Mouse (Mus musculus) hindbrain, embryonic 14.5 days (tissue): Measurements from ENCODE around the gene 2300002M23Rik. TPM values are rescaled to one million over a fixed set of nuclear protein-coding genes. Genes with fewer than 3 reads are reported as not detected.

Experiments used
- ATAC-seq: fragments of 200-750 bp; cut with Nextera tagmentation; 2 replicates; pipeline ENCODE4 v1.8.0; 2017; ENCODE audit warnings: moderate number of reproducible peaks, mild to moderate bottlenecking, moderate TSS enrichment, moderate library complexity; ENCODE audit not compliant: low FRiP score
- DNase-seq: peaks from one replicate; pipeline ENCODE4 v3.0.0-alpha.2; 2015; ENCODE audit warnings: low spot score
- H3K27ac ChIP-seq: fragments of 300-500 bp; sonication (generic); 2 replicates; pipeline ENCODE4 v1.5.1; 2014; ENCODE audit warnings: mild to moderate bottlenecking, moderate library complexity
- H3K27me3 ChIP-seq: fragments of 300-500 bp; sonication (generic); 2 replicates; pipeline ENCODE4 v1.6.1; 2014; ENCODE audit warnings: mild to moderate bottlenecking, low read length, mixed read lengths; ENCODE audit not compliant: control insufficient read depth, insufficient read depth
- H3K36me3 ChIP-seq: fragments of 300-500 bp; sonication (generic); replicated peaks from 2 replicates; pipeline ENCODE4 v1.6.1; 2014; ENCODE audit not compliant: control insufficient read depth, insufficient read depth
- H3K4me1 ChIP-seq: fragments of 300-500 bp; sonication (generic); replicated peaks from 2 replicates; pipeline ENCODE4 v1.6.1; 2014; ENCODE audit warnings: antibody characterized with exemption, low read length, mixed read lengths; ENCODE audit not compliant: control insufficient read depth, insufficient read depth
- H3K4me2 ChIP-seq: fragments of 300-500 bp; sonication (generic); replicated peaks from 2 replicates; pipeline ENCODE4 v1.6.1; 2014; ENCODE audit warnings: mild to moderate bottlenecking, moderate library complexity
- H3K4me3 ChIP-seq: fragments of 300-500 bp; sonication (generic); replicated peaks from 2 replicates; pipeline ENCODE4 v1.5.1; 2014; ENCODE audit warnings: mild to moderate bottlenecking, low read length
- H3K9ac ChIP-seq: fragments of 300-500 bp; sonication (generic); 2 replicates; pipeline ENCODE4 v1.6.1; 2014
- H3K9me3 ChIP-seq: fragments of 300-500 bp; sonication (generic); 2 replicates; pipeline ENCODE4 v1.6.1; 2016; ENCODE audit warnings: low read length; ENCODE audit not compliant: control insufficient read depth
- WGBS: fragments of 180-500 bp; shearing (Covaris S2); extraction: QIAGEN DNeasy Blood & Tissue Kit; methylation state at CpG from one replicate; pipeline ENCODE4 v1.1.7; 2014; 5-methylcytosine and 5-hydroxymethylcytosine counted together
- polyA plus RNA-seq: library from polyadenylated mRNA; unstranded; fragments of >200 nt; fragmentation: Nextera tagmentation; extraction: Ambion mirVana; gene quantifications from 2 replicates; pipeline ENCODE4 v1.2.1, GENCODE M21; 2014

Gene 2300002M23Rik
- polyA plus RNA-seq, 1 experiment from 2014 or later: not detected

- H3K9me3 ChIP-seq: no peaks in the 10 kb centered on the region
- H3K27ac ChIP-seq: 0 out of 2 replicates have a peak overlapping the region, but pooled peaks have one; percentile 24
- ATAC-seq (no peak; the same call in 1 of the 2 replicates), DNase-seq (no peak)
- 73% methylated on average over 15 of the region's 15 CpGs for whole genome bisulfite sequencing
- peak overlapping the region; percentile 32 for H3K4me2 ChIP-seq
- no peaks in the 10 kb centered on the region for H3K36me3 ChIP-seq
- peaks cover 6% of the 10 kb centered on the region for H3K4me1 ChIP-seq
- H3K9ac ChIP-seq: 0 out of 2 replicates have a peak overlapping the region, but pooled peaks have one; percentile 24
- H3K27me3 ChIP-seq: no peaks in the 10 kb centered on the region
- H3K4me3 ChIP-seq: no peak overlapping the region
Observed at GRCm38 (mm10) chr17:35542761-35543411, 24.4 kb upstream of the 2300002M23Rik start.

GRCm38 (mm10) chr17:35543412-35543861 lies 23.8 kb upstream of the 2300002M23Rik start:
- peak; percentile 54 for DNase-seq
- no peaks in the 10 kb centered on the region for H3K9me3 ChIP-seq
- peak overlapping the region; percentile 32 for H3K4me2 ChIP-seq
- H3K27me3 ChIP-seq: no peaks in the 10 kb centered on the region
- H3K27ac ChIP-seq: peak overlapping the region; percentile 38
- no peak; the same call in 1 of the 2 replicates for ATAC-seq
- H3K4me1 ChIP-seq: peaks cover 6% of the 10 kb centered on the region
- no peaks in the 10 kb centered on the region for H3K36me3 ChIP-seq
- 0 out of 2 replicates have a peak overlapping the region, but pooled peaks have one; percentile 24 for H3K9ac ChIP-seq
- WGBS: 13% methylated on average over 14 of the region's 14 CpGs
- H3K4me3 ChIP-seq: no peak overlapping the region

GRCm38 (mm10) chr17:35544001-35544400 lies 23.2 kb upstream of the 2300002M23Rik start:
- Histone ChIP-seq H3K4me3 (no peak overlapping the region), H3K9me3 (no peaks in the 10 kb centered on the region), H3K27ac (peak overlapping the region; percentile 38; the same call in 1 of the 2 replicates), H3K4me2 (0 out of 2 replicates have a peak overlapping the region, but pooled peaks have one; percentile 32), H3K27me3 (no peaks in the 10 kb centered on the region), H3K36me3 (no peaks in the 10 kb centered on the region), H3K9ac (no peak overlapping the region), H3K4me1 (peaks cover 6% of the 10 kb centered on the region)
- DNase-seq: no peak
- ATAC-seq: no peak
- 77% methylated on average over 6 of the region's 6 CpGs for WGBS

GRCm38 (mm10) chr17:35544680-35545079 lies 22.6 kb upstream of the 2300002M23Rik start:
- Histone ChIP-seq H3K9me3 (no peaks in the 10 kb centered on the region), H3K4me1 (peaks cover 6% of the 10 kb centered on the region), H3K4me2 (no peak overlapping the region), H3K9ac (no peak overlapping the region), H3K4me3 (no peak overlapping the region), H3K27me3 (no peaks in the 10 kb centered on the region), H3K27ac (no peak overlapping the region), H3K36me3 (no peaks in the 10 kb centered on the region)
- 30% methylated on average over 6 of the region's 6 CpGs for WGBS
- no peak for ATAC-seq
- peak; percentile 76 for DNase-seq

GRCm38 (mm10) chr17:35547465-35547864 lies 19.8 kb upstream of the 2300002M23Rik start:
- Histone ChIP-seq H3K27ac (no peak overlapping the region), H3K4me2 (no peak overlapping the region), H3K4me1 (peaks cover 6% of the 10 kb centered on the region), H3K27me3 (no peaks in the 10 kb centered on the region), H3K36me3 (no peaks in the 10 kb centered on the region), H3K9me3 (no peaks in the 10 kb centered on the region), H3K9ac (no peak overlapping the region), H3K4me3 (no peak overlapping the region)
- WGBS: 55% methylated on average over 2 of the region's 2 CpGs
- DNase-seq (no peak), ATAC-seq (no peak)

- peaks cover under 1% of the 10 kb centered on the region; the same call in 1 of the 2 replicates for H3K4me1 ChIP-seq
- no peak for DNase-seq
- no peak for ATAC-seq
- no peak overlapping the region for H3K27ac ChIP-seq
- H3K27me3 ChIP-seq: no peaks in the 10 kb centered on the region
- H3K9me3 ChIP-seq: no peaks in the 10 kb centered on the region
- H3K4me2 ChIP-seq: no peak overlapping the region
- no peaks in the 10 kb centered on the region for H3K36me3 ChIP-seq
- H3K4me3 ChIP-seq: no peak overlapping the region
- WGBS: 18% methylated on average over 5 of the region's 5 CpGs
- H3K9ac ChIP-seq: no peak overlapping the region
Observed at GRCm38 (mm10) chr17:35548636-35549035, 18.6 kb upstream of the 2300002M23Rik start.

- Histone ChIP-seq H3K36me3 (no peaks in the 10 kb centered on the region), H3K9ac (no peak overlapping the region), H3K4me1 (no peaks in the 10 kb centered on the region), H3K4me2 (no peak overlapping the region), H3K9me3 (no peaks in the 10 kb centered on the region), H3K27ac (0 out of 2 replicates have a peak overlapping the region, but pooled peaks have one; percentile 22), H3K27me3 (no peaks in the 10 kb centered on the region), H3K4me3 (no peak overlapping the region)
- no peak for DNase-seq
- 0 out of 2 replicates have a peak, but pooled peaks have one; percentile 31 for ATAC-seq
- 42% methylated on average over 15 of the region's 15 CpGs for WGBS
Observed at GRCm38 (mm10) chr17:35549437-35550142, 17.7 kb upstream of the 2300002M23Rik start.

- Histone ChIP-seq H3K27me3 (no peaks in the 10 kb centered on the region), H3K27ac (0 out of 2 replicates have a peak overlapping the region, but pooled peaks have one; percentile 22), H3K4me1 (no peaks in the 10 kb centered on the region), H3K4me2 (no peak overlapping the region), H3K36me3 (no peaks in the 10 kb centered on the region), H3K4me3 (no peak overlapping the region), H3K9ac (no peak overlapping the region), H3K9me3 (no peaks in the 10 kb centered on the region)
- WGBS: 96% methylated on average over 4 of the region's 4 CpGs
- ATAC-seq: no peak
- DNase-seq: no peak
Observed at GRCm38 (mm10) chr17:35550143-35550494, 17.1 kb upstream of the 2300002M23Rik start.

GRCm38 (mm10) chr17:35550871-35551270 lies 16.4 kb upstream of the 2300002M23Rik start:
- WGBS: 55% methylated on average over 8 of the region's 8 CpGs

More at GRCm38 (mm10) chr17:35550871-35551270, 16.4 kb upstream of the 2300002M23Rik start:
- Histone ChIP-seq H3K4me2 (no peak overlapping the region), H3K4me3 (no peak overlapping the region), H3K27ac (no peak overlapping the region), H3K4me1 (no peaks in the 10 kb centered on the region), H3K27me3 (no peaks in the 10 kb centered on the region), H3K36me3 (no peaks in the 10 kb centered on the region), H3K9ac (no peak overlapping the region), H3K9me3 (no peaks in the 10 kb centered on the region)
- ATAC-seq (no peak), DNase-seq (no peak)
